In genomic region chr17:87458911-87459749, GRCm38 (mm10) we compare ENCODE assay signal across 8 mouse cellular contexts. TPM values are rescaled to one million over a fixed set of nuclear protein-coding genes. Genes with fewer than 3 reads are reported as not detected.
DNase-seq lines count a peak whose midpoint lies in the region; ATAC-seq lines count a peak whose summit lies in the region.

No protein-coding gene starts in this region.

- H3K27me3 ChIP-seq in embryonic facial prominence, embryonic 11.5 days (ENCODE audit: control insufficient read depth, insufficient read depth, low read length): no peaks in the 10 kb centered on the region
- 0 out of 2 replicates have a peak, but pooled peaks cover 5% of the 10 kb centered on the region for H3K27me3 ChIP-seq in heart, embryonic 13.5 days (replicated peaks)
- H3K27me3 ChIP-seq in kidney, embryonic 15.5 days: no peaks in the 10 kb centered on the region

- no peak overlapping the region for H3K27ac ChIP-seq in embryonic facial prominence, embryonic 11.5 days (replicated peaks; ENCODE audit: low read depth, low read length)
- peak overlapping the region; percentile 89 for H3K27ac ChIP-seq in heart, embryonic 13.5 days (replicated peaks)
- peak overlapping the region; percentile 89 for H3K27ac ChIP-seq in kidney, embryonic 15.5 days

- no peaks in the 10 kb centered on the region for H3K36me3 ChIP-seq in embryonic facial prominence, embryonic 11.5 days (replicated peaks; ENCODE audit: control insufficient read depth, insufficient read depth, low read depth, low read length)
- no peaks in the 10 kb centered on the region for H3K36me3 ChIP-seq in heart, embryonic 13.5 days
- no peaks in the 10 kb centered on the region for H3K36me3 ChIP-seq in kidney, embryonic 15.5 days

- H3K4me3 ChIP-seq in embryonic facial prominence, embryonic 11.5 days (ENCODE audit: low read depth, low read length): no peak overlapping the region
- H3K4me3 ChIP-seq in heart, embryonic 13.5 days: peak overlapping the region; percentile 35
- peak overlapping the region; percentile 27 for H3K4me3 ChIP-seq in kidney, embryonic 15.5 days (replicated peaks)

- no peak; the same call in 1 of the 2 replicates for ATAC-seq in embryonic facial prominence, embryonic 11.5 days (replicated peaks; ENCODE audit: insufficient number of reproducible peaks, low FRiP score, low TSS enrichment, low read depth)
- peak; percentile 53; the same call in 1 of the 2 replicates for ATAC-seq in heart, embryonic 13.5 days (ENCODE audit: extremely low read depth, insufficient number of reproducible peaks, low FRiP score, low TSS enrichment)
- peak; percentile 86 for ATAC-seq in kidney, embryonic 15.5 days (replicated peaks; ENCODE audit: low FRiP score)

- DNase-seq in 3T3-L1 (ENCODE audit: low read depth, low spot score): peak; percentile 84
- DNase-seq in adrenal gland, adult 18-20 months (ENCODE audit: low spot score in 2 of 2): peak; percentile 46 to 62
- DNase-seq in embryonic facial prominence, embryonic 11.5 days (ENCODE audit: low spot score): peak; percentile 21
- peak; percentile 61 to 77 for DNase-seq in lung, postnatal 4 days
- DNase-seq in skeletal muscle tissue, adult 2 months (ENCODE audit: low read depth, low spot score): peak; percentile 88
- DNase-seq in thymus, postnatal 4 days: no peak

- no peaks in the 10 kb centered on the region; the same call in 1 of the 2 replicates for H3K4me1 ChIP-seq in embryonic facial prominence, embryonic 11.5 days (ENCODE audit: control insufficient read depth, insufficient read depth, low read length)
- peaks cover 42% of the 10 kb centered on the region for H3K4me1 ChIP-seq in heart, embryonic 13.5 days
- H3K4me1 ChIP-seq in kidney, embryonic 15.5 days: peaks cover 43% of the 10 kb centered on the region

- WGBS in embryonic facial prominence, embryonic 11.5 days: 15% methylated on average over 13 of the region's 17 CpGs
- 6% methylated on average over 15 of the region's 17 CpGs for WGBS in heart, embryonic 13.5 days
- 4% methylated on average over 13 of the region's 17 CpGs for WGBS in kidney, embryonic 15.5 days

- H3K4me2 ChIP-seq in embryonic facial prominence, embryonic 11.5 days (ENCODE audit: low read depth, low read length): no peak overlapping the region
- peak overlapping the region; percentile 66 for H3K4me2 ChIP-seq in heart, embryonic 13.5 days
- peak overlapping the region; percentile 47 for H3K4me2 ChIP-seq in kidney, embryonic 15.5 days

- no peaks in the 10 kb centered on the region for H3K9me3 ChIP-seq in embryonic facial prominence, embryonic 11.5 days (replicated peaks; ENCODE audit: control insufficient read depth, low read length)
- H3K9me3 ChIP-seq in heart, embryonic 13.5 days: no peaks in the 10 kb centered on the region
- H3K9me3 ChIP-seq in kidney, embryonic 15.5 days (replicated peaks): no peaks in the 10 kb centered on the region

- peak overlapping the region; percentile 25; the same call in 1 of the 2 replicates for H3K9ac ChIP-seq in embryonic facial prominence, embryonic 11.5 days (replicated peaks; ENCODE audit: low read length)
- peak overlapping the region; percentile 72 for H3K9ac ChIP-seq in heart, embryonic 13.5 days
- peak overlapping the region; percentile 39 for H3K9ac ChIP-seq in kidney, embryonic 15.5 days

RNA-seq across cellular contexts. Expression of gene Calm2, which starts 12.4 kb away (rescaled TPM):
- 100 to 1,000 TPM; 343 to 481 TPM for total RNA-seq in adrenal gland, adult 18-20 months (2021)
- 1,261 and 1,315 TPM in 2 replicates for polyA plus RNA-seq in embryonic facial prominence, embryonic 11.5 days (2014; fragmentation: Nextera tagmentation; extraction: Ambion mirVana)
- 550 and 637 TPM in 2 replicates for polyA plus RNA-seq in heart, embryonic 13.5 days (2015; fragmentation: Nextera tagmentation; extraction: Ambion mirVana)
- 1,006 and 1,087 TPM in 2 replicates for polyA plus RNA-seq in kidney, embryonic 15.5 days (2015; fragmentation: Nextera tagmentation; extraction: Ambion mirVana)

RNA-seq across cellular contexts. Expression of gene Stpg4, which starts 31.6 kb away (rescaled TPM):
- total RNA-seq in adrenal gland, adult 18-20 months (2021): not detected
- not detected in 2 replicates for polyA plus RNA-seq in embryonic facial prominence, embryonic 11.5 days (2014; fragmentation: Nextera tagmentation; extraction: Ambion mirVana)
- polyA plus RNA-seq in heart, embryonic 13.5 days (2015; fragmentation: Nextera tagmentation; extraction: Ambion mirVana): 0.27 TPM in 1 of 2 replicates, not detected in the other
- not detected in 2 replicates for polyA plus RNA-seq in kidney, embryonic 15.5 days (2015; fragmentation: Nextera tagmentation; extraction: Ambion mirVana)
